Mouse (Mus musculus) neural tube, embryonic 11.5 days (tissue): ENCODE data around the gene 2310022B05Rik. TPM values are rescaled to one million over a fixed set of nuclear protein-coding genes. Genes with fewer than 3 reads are reported as not detected.

Experiments used
- ATAC-seq: fragments of 200-750 bp; cut with Nextera tagmentation; 2 replicates; pipeline ENCODE4 v1.8.0; 2017; ENCODE audit warnings: moderate number of reproducible peaks, mild to moderate bottlenecking, moderate TSS enrichment, moderate library complexity; ENCODE audit not compliant: insufficient read depth, low FRiP score, low TSS enrichment
- DNase-seq: peaks from one replicate; pipeline ENCODE4 v3.0.0-alpha.2; 2015; ENCODE audit warnings: low spot score
- H3K27ac ChIP-seq: fragments of 300-500 bp; sonication (generic); 2 replicates; pipeline ENCODE4 v1.5.1; 2014; ENCODE audit warnings: low read depth, mild to moderate bottlenecking, low read length
- H3K27me3 ChIP-seq: fragments of 300-500 bp; sonication (generic); 2 replicates; pipeline ENCODE4 v1.6.1; 2014; ENCODE audit warnings: mild to moderate bottlenecking, low read length, mixed read lengths; ENCODE audit not compliant: control insufficient read depth, insufficient read depth
- H3K36me3 ChIP-seq: fragments of 300-500 bp; sonication (generic); 2 replicates; pipeline ENCODE4 v1.6.1; 2014; ENCODE audit warnings: mild to moderate bottlenecking, low read length, moderate library complexity, mixed read lengths; ENCODE audit not compliant: control insufficient read depth, insufficient read depth
- H3K4me1 ChIP-seq: fragments of 300-500 bp; sonication (generic); 2 replicates; pipeline ENCODE4 v1.6.1; 2014; ENCODE audit warnings: low read length, mixed read lengths; ENCODE audit not compliant: control insufficient read depth, insufficient read depth
- H3K4me2 ChIP-seq: fragments of 300-500 bp; sonication (generic); 2 replicates; pipeline ENCODE4 v1.6.1; 2014; ENCODE audit warnings: low read depth, mild to moderate bottlenecking, moderate library complexity
- H3K4me3 ChIP-seq: fragments of 300-500 bp; sonication (generic); 2 replicates; pipeline ENCODE4 v1.5.1; 2014; ENCODE audit warnings: low read depth, low read length
- H3K9ac ChIP-seq: fragments of 300-500 bp; sonication (generic); 2 replicates; pipeline ENCODE4 v1.6.1; 2014; ENCODE audit warnings: mild to moderate bottlenecking, low read length
- H3K9me3 ChIP-seq: fragments of 300-500 bp; sonication (generic); 2 replicates; pipeline ENCODE4 v1.6.1; 2016; ENCODE audit warnings: low read length; ENCODE audit not compliant: control insufficient read depth
- WGBS: fragments of 180-500 bp; shearing (Covaris S2); extraction: QIAGEN DNeasy Blood & Tissue Kit; methylation state at CpG from one replicate; pipeline ENCODE4 v1.1.7; 2014; 5-methylcytosine and 5-hydroxymethylcytosine counted together
- polyA plus RNA-seq: library from polyadenylated mRNA; unstranded; fragments of >200 nt; fragmentation: Nextera tagmentation; extraction: Ambion mirVana; gene quantifications from 2 replicates; pipeline ENCODE4 v1.2.1, GENCODE M21; 2014

The 2310022B05Rik gene
- polyA plus RNA-seq, 1 experiment from 2014 or later: 34.3 TPM

GRCm38 (mm10) chr8:124668798-124669197 is 5.6 kb upstream of the 2310022B05Rik start:
- no peaks in the 10 kb centered on the region for H3K36me3 ChIP-seq
- H3K4me1 ChIP-seq: no peaks in the 10 kb centered on the region
- no peak overlapping the region for H3K27ac ChIP-seq
- no peak overlapping the region for H3K4me3 ChIP-seq
- WGBS: 79% methylated on average over 3 of the region's 3 CpGs
- DNase-seq: no peak
- H3K9ac ChIP-seq: no peak overlapping the region
- H3K9me3 ChIP-seq: no peaks in the 10 kb centered on the region
- no peak for ATAC-seq
- H3K4me2 ChIP-seq: no peak overlapping the region
- H3K27me3 ChIP-seq: no peaks in the 10 kb centered on the region

GRCm38 (mm10) chr8:124664414-124664813 is 1.2 kb upstream of the 2310022B05Rik start:
- Histone ChIP-seq H3K27me3 (no peaks in the 10 kb centered on the region), H3K27ac (no peak overlapping the region), H3K9me3 (no peaks in the 10 kb centered on the region), H3K9ac (no peak overlapping the region), H3K36me3 (no peaks in the 10 kb centered on the region), H3K4me1 (peaks cover 12% of the 10 kb centered on the region; the same call in 1 of the 2 replicates), H3K4me3 (no peak overlapping the region), H3K4me2 (no peak overlapping the region)
- DNase-seq (no peak), ATAC-seq (no peak)
- 76% methylated on average over 3 of the region's 3 CpGs for WGBS

- Histone ChIP-seq H3K9me3 (no peaks in the 10 kb centered on the region), H3K9ac (peak overlapping the region; percentile 84), H3K4me1 (peaks cover 12% of the 10 kb centered on the region; the same call in 1 of the 2 replicates), H3K27me3 (no peaks in the 10 kb centered on the region), H3K27ac (peak overlapping the region; percentile 70), H3K36me3 (no peaks in the 10 kb centered on the region), H3K4me2 (peak overlapping the region; percentile 77), H3K4me3 (peak overlapping the region; percentile 76)
- DNase-seq (no peak), ATAC-seq (no peak)
- WGBS: 45% methylated on average over 4 of the region's 4 CpGs
Measured at GRCm38 (mm10) chr8:124663874-124664230, 683 bp upstream of the 2310022B05Rik start.

DNA sequence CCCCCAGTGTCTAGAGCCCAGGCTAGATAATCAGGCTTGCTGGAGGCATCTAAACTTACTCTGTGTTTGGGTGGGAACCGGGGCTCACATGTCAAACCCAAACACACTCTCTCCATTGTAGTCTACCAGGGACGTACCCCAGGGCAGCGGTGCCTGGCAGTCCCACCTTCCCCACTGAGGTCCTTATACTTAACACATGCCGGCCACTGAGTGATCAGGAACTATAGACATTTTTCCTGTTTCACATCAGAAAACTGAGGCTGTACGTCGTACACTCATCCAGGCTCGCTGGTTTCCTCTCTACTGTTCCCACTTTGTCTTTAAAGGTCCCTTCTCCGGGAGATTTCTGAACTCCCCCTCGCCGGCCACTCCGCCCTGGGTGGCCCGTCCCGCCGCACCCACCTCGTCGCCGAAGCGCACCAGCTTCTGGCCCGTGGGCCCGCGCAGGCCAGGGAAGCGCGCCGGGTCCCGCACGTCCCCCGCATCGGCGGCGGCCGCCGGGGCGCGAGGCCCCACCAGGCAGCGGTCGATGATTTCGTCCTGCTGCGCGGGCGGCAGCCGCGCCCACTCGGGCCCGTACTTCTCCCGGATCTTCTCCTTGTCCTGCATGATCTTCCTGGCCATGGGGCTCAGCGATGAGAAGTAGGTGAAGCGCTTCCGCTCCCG is 590 bp downstream of the 2310022B05Rik start:
- H3K4me1 ChIP-seq: peaks cover 12% of the 10 kb centered on the region; the same call in 1 of the 2 replicates
- peak overlapping the region; percentile 84 for H3K9ac ChIP-seq
- H3K4me2 ChIP-seq: peak overlapping the region; percentile 77
- DNase-seq: no peak
- H3K36me3 ChIP-seq: no peaks in the 10 kb centered on the region
- no peaks in the 10 kb centered on the region for H3K27me3 ChIP-seq
- peak overlapping the region; percentile 76 for H3K4me3 ChIP-seq
- peak; percentile 54 for ATAC-seq
- H3K9me3 ChIP-seq: no peaks in the 10 kb centered on the region
- H3K27ac ChIP-seq: peak overlapping the region; percentile 70
- under 1% methylated on average over 46 of the region's 49 CpGs for WGBS

GRCm38 (mm10) chr8:124661781-124662180 is 1.4 kb downstream of the 2310022B05Rik start:
- Histone ChIP-seq H3K4me3 (peak overlapping the region; percentile 76), H3K9ac (peak overlapping the region; percentile 84), H3K36me3 (no peaks in the 10 kb centered on the region), H3K4me1 (peaks cover 12% of the 10 kb centered on the region; the same call in 1 of the 2 replicates), H3K4me2 (peak overlapping the region; percentile 77), H3K27me3 (no peaks in the 10 kb centered on the region), H3K27ac (no peak overlapping the region), H3K9me3 (no peaks in the 10 kb centered on the region)
- ATAC-seq (no peak), DNase-seq (no peak)
- 49% methylated on average over 9 of the region's 9 CpGs for WGBS

GRCm38 (mm10) chr8:124658415-124658814 is 4.8 kb downstream of the 2310022B05Rik start:
- no peaks in the 10 kb centered on the region for H3K36me3 ChIP-seq
- no peaks in the 10 kb centered on the region for H3K9me3 ChIP-seq
- ATAC-seq (no peak), DNase-seq (peak; percentile 32)
- no peak overlapping the region for H3K27ac ChIP-seq
- H3K4me2 ChIP-seq: no peak overlapping the region
- H3K27me3 ChIP-seq: no peaks in the 10 kb centered on the region
- H3K4me1 ChIP-seq: peaks cover 12% of the 10 kb centered on the region; the same call in 1 of the 2 replicates
- WGBS: 50% methylated on average over 2 of the region's 2 CpGs
- H3K9ac ChIP-seq: no peak overlapping the region
- H3K4me3 ChIP-seq: no peak overlapping the region

GRCm38 (mm10) chr8:124657961-124658360 is 5.2 kb downstream of the 2310022B05Rik start:
- H3K4me1 ChIP-seq: peaks cover 12% of the 10 kb centered on the region; the same call in 1 of the 2 replicates

GRCm38 (mm10) chr8:124653568-124654475 is 9.3 kb downstream of the 2310022B05Rik start:
- Histone ChIP-seq H3K4me2 (no peak overlapping the region), H3K36me3 (no peaks in the 10 kb centered on the region), H3K27me3 (no peaks in the 10 kb centered on the region), H3K4me3 (no peak overlapping the region), H3K27ac (no peak overlapping the region), H3K4me1 (no peaks in the 10 kb centered on the region; the same call in 1 of the 2 replicates), H3K9ac (no peak overlapping the region), H3K9me3 (no peaks in the 10 kb centered on the region)
- 65% methylated on average over 28 of the region's 28 CpGs for WGBS
- DNase-seq (no peak), ATAC-seq (no peak)

More at GRCm38 (mm10) chr8:124657961-124658360, 5.2 kb downstream of the 2310022B05Rik start:
- Histone ChIP-seq H3K4me2 (no peak overlapping the region), H3K36me3 (no peaks in the 10 kb centered on the region), H3K9ac (no peak overlapping the region), H3K27ac (no peak overlapping the region), H3K27me3 (no peaks in the 10 kb centered on the region), H3K4me3 (no peak overlapping the region), H3K9me3 (no peaks in the 10 kb centered on the region)
- WGBS: 91% methylated on average over 7 of the region's 7 CpGs
- ATAC-seq: no peak
- no peak for DNase-seq
